Mouse (Mus musculus) neural tube, embryonic 15.5 days (tissue): ENCODE data around the gene Ttll10. TPM values are rescaled to one million over a fixed set of nuclear protein-coding genes. Genes with fewer than 3 reads are reported as not detected.

Source experiments
- ATAC-seq: fragments of 200-750 bp; cut with Nextera tagmentation; 2 replicates; pipeline ENCODE4 v1.8.0; 2017; ENCODE audit warnings: mild to moderate bottlenecking, moderate TSS enrichment, moderate library complexity; ENCODE audit not compliant: low FRiP score
- H3K27ac ChIP-seq: fragments of 300-500 bp; sonication (generic); replicated peaks from 2 replicates; pipeline ENCODE4 v1.5.1; 2015; ENCODE audit warnings: mild to moderate bottlenecking, inconsistent platforms
- H3K27me3 ChIP-seq: fragments of 300-500 bp; sonication (generic); replicated peaks from 2 replicates; pipeline ENCODE4 v1.6.1; 2015; ENCODE audit warnings: inconsistent platforms
- H3K36me3 ChIP-seq: fragments of 300-500 bp; sonication (generic); 2 replicates; pipeline ENCODE4 v1.6.1; 2015; ENCODE audit warnings: inconsistent platforms
- H3K4me1 ChIP-seq: fragments of 300-500 bp; sonication (generic); 2 replicates; pipeline ENCODE4 v1.6.1; 2015; ENCODE audit warnings: inconsistent platforms
- H3K4me2 ChIP-seq: fragments of 300-500 bp; sonication (generic); 2 replicates; pipeline ENCODE4 v1.6.1; 2015; ENCODE audit warnings: inconsistent platforms, mild to moderate bottlenecking, moderate library complexity
- H3K4me3 ChIP-seq: fragments of 300-500 bp; sonication (generic); replicated peaks from 2 replicates; pipeline ENCODE4 v1.5.1; 2015; ENCODE audit warnings: mild to moderate bottlenecking, inconsistent platforms
- H3K9ac ChIP-seq: fragments of 300-500 bp; sonication (generic); replicated peaks from 2 replicates; pipeline ENCODE4 v1.6.1; 2015; ENCODE audit warnings: mild to moderate bottlenecking, inconsistent platforms
- H3K9me3 ChIP-seq: fragments of 300-500 bp; sonication (generic); replicated peaks from 2 replicates; pipeline ENCODE4 v1.6.1; 2016; ENCODE audit warnings: inconsistent platforms
- whole genome bisulfite sequencing: fragments of 180-500 bp; shearing (Covaris S2); methylation state at CpG from one replicate; pipeline ENCODE4 v1.1.7; 2015; ENCODE audit warnings: mixed read lengths; 5-methylcytosine and 5-hydroxymethylcytosine counted together
- polyA plus RNA-seq: library from polyadenylated mRNA; unstranded; fragments of >200 nt; fragmentation: Nextera tagmentation; extraction: Ambion mirVana; gene quantifications from 2 replicates; pipeline ENCODE4 v1.2.1, GENCODE M21; 2015

Ttll10 gene
- polyA plus RNA-seq, result 0.64 TPM in 1 of 2 replicates, not detected in the other

DNA sequence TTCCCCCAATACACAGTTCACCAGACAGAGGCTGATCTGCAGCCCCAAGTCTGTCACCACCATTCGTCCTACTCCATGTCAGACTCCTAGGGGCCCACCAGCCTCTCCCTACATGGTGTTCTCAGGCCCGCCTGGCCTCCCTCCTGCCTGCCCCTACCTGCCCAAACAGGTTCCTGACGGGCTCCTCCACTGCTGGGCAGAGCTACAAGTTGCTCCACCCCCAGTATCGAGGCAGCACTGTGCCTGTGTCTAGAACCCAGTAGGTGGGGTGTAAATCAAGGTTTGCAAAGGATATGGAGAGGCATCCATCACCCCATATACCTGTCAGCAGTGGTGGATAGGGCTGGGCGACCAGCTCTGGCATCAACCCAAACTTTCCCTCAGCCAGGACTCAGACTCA lies at the start of gene Ttll10:
Ttll10 (minus strand) TSS at position 154 of the 400 bp plus-strand sequence.
- ATAC-seq, result no peak
- Histone ChIP-seq H3K9me3 (no peaks in the 10 kb centered on the region), H3K9ac (no peak within 1 kb of the TSS), H3K27ac (no peak within 1 kb of the TSS), H3K4me3 (no peak within 1 kb of the TSS), H3K36me3 (no peaks in the 10 kb centered on the region), H3K4me2 (no peak within 1 kb of the TSS), H3K27me3 (no peaks in the 10 kb centered on the region), H3K4me1 (0 out of 2 replicates have a peak, but pooled peaks cover 5% of the 10 kb centered on the region)
- 26% methylated on average over 5 of the region's 5 CpGs for WGBS

DNA sequence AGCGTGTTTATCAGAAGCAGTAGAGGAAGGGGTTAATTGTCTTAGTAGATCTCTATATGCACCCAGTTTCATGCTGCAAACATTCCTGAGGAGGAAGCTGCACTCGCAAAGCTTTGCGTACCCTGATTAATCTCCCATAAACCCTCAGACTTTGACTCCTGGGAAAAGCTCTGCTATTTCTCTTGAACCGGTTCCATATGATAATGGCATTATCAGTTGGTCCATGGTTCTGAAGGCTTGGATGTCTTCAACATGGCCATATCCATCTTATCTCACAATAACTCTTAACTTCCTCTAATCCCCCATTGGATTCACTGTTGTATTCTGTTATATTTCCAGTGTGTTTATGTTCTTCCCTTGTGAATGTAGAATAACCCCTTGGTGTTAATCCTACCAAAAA lies 44.1 kb upstream of the Ttll10 start:
- 84% methylated on average over 4 of the region's 4 CpGs for WGBS
- Histone ChIP-seq H3K4me2 (no peak overlapping the region), H3K9me3 (no peaks in the 10 kb centered on the region), H3K4me3 (no peak overlapping the region), H3K27me3 (no peaks in the 10 kb centered on the region), H3K4me1 (no peaks in the 10 kb centered on the region), H3K36me3 (no peaks in the 10 kb centered on the region), H3K9ac (no peak overlapping the region), H3K27ac (no peak overlapping the region)
- ATAC-seq, result no peak

DNA sequence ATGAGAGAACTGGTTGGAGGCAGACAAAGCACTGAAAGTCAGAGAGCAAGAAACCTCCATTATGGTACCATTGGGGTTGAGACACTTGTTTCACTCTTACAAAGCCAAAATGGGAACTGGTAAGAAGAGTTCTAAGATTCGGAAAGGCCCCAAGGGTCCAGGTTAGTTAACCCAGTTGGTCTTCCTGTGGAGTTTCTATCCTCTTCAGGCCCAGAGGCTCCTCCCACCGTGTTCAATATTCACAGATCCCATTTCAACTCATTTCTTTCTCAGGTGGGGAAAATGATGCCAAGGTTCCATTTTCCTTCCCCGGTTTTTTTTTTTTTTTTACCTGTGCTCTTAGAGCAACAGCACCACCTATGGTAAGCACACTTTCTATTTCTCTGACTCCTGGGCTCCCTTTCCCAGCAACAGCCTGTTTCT lies 42.3 kb upstream of the Ttll10 start:
- Histone ChIP-seq H3K4me3 (no peak overlapping the region), H3K4me2 (no peak overlapping the region), H3K9ac (no peak overlapping the region), H3K27ac (no peak overlapping the region), H3K9me3 (no peaks in the 10 kb centered on the region), H3K27me3 (no peaks in the 10 kb centered on the region), H3K36me3 (no peaks in the 10 kb centered on the region), H3K4me1 (no peaks in the 10 kb centered on the region)
- 42% methylated on average over 3 of the region's 3 CpGs for WGBS
- ATAC-seq, result no peak

DNA sequence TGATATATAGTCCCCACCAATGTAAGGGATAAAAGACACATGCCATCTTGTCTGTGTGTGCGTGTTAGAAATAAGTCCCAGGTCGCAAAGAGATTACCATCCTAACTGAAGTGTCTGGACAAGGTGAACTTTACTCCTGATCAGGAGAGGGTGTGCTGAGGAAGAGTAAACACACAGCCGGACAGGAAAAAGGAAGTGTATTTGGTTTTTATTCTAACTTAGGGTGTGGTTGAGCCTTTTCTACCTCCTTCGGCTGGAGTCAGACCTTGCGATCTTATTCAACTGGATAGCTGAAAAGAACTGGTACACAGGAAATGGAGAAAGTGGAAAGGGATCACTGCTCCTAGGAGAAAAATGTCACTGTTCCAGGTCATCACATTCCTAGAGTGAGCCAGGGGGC lies 41.3 kb upstream of the Ttll10 start:
- H3K27ac ChIP-seq, result no peak overlapping the region
- H3K36me3 ChIP-seq, result no peaks in the 10 kb centered on the region
- H3K9me3 ChIP-seq, result no peaks in the 10 kb centered on the region
- no peaks in the 10 kb centered on the region for H3K27me3 ChIP-seq
- ATAC-seq, result no peak
- H3K4me1 ChIP-seq, result no peaks in the 10 kb centered on the region
- WGBS, result 92% methylated on average over 5 of the region's 5 CpGs
- H3K4me2 ChIP-seq, result no peak overlapping the region
- no peak overlapping the region for H3K4me3 ChIP-seq
- H3K9ac ChIP-seq, result no peak overlapping the region

DNA sequence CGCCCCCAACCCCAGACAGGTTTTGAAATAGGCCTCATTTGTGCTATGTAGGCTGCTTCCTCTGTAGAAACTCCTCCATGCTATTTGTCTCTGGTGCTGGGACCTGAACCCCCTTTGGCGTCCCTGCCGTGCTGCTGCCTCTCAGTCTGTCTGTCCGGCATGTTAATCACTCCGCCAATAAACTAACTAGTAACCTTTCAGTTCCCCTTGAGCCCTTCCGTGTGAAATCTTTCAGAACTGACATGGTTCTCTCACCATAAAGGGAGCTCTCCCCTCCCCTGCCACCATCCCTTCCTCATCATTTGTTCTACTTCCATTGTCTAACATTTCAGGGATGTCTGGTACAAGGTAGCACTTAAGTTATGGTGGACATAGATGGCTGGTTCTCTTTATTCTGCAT lies 40.2 kb upstream of the Ttll10 start:
- no peak overlapping the region for H3K9ac ChIP-seq
- no peak for ATAC-seq
- WGBS, result 68% methylated on average over 6 of the region's 6 CpGs

DNA sequence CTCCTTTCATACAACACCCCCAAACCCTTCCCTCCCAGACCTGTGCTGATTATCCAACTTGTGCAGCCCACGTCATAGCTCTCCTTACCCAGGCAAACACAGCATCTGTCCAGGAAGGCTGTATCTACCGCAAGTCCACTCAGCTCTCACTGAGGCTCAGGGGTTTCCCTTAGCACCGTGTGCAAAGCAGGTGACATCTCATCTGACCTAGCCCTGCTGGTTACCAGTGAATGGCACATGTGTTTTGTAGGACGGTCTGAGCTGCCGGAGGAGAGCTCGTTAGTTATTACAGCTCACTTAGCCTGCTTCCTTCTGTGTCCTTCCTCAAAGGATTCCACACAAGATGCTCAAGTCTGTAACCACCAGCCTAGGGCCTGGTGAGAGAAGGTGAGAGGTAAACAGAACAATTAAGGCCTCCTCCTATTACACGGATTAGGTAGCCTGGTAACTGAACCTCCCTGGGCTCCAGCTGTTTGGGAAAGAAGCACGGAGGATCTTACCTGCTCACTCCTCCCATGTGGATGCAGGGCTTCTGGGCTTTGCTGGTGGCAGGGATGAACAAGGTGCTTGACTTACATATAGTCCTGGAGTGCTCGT lies 38.7 kb upstream of the Ttll10 start:
- WGBS, result 69% methylated on average over 9 of the region's 9 CpGs
- Histone ChIP-seq H3K36me3 (no peaks in the 10 kb centered on the region), H3K4me3 (no peak overlapping the region), H3K27ac (no peak overlapping the region), H3K4me1 (no peaks in the 10 kb centered on the region), H3K27me3 (no peaks in the 10 kb centered on the region), H3K9me3 (no peaks in the 10 kb centered on the region), H3K9ac (no peak overlapping the region), H3K4me2 (no peak overlapping the region)
- no peak for ATAC-seq

More for the DNA sequence above, 40.2 kb upstream of the Ttll10 start:
- no peaks in the 10 kb centered on the region for H3K36me3 ChIP-seq
- no peaks in the 10 kb centered on the region for H3K27me3 ChIP-seq
- H3K4me2 ChIP-seq, result no peak overlapping the region
- no peaks in the 10 kb centered on the region for H3K4me1 ChIP-seq
- H3K9me3 ChIP-seq, result no peaks in the 10 kb centered on the region
- H3K27ac ChIP-seq, result no peak overlapping the region
- no peak overlapping the region for H3K4me3 ChIP-seq

DNA sequence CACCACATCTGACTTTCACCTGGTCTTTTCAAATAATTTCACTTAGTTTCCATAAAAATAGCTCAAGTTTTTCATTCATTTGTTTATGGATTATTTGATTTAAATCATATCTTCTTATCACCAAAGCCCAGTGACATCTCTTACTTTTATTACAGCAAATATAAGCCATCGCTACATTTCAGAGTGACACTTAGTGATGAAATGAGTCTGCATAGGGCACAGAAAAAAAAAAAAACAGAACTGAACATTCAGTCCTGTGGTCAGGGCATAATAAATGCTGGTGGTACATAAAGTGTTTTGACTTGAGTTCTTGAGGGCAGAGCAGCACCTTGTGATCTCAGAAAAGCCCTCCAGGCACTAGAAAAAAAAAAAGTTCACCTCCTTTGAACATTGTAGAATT lies 37.0 kb upstream of the Ttll10 start:
- no peak for ATAC-seq
- H3K4me2 ChIP-seq, result no peak overlapping the region
- H3K4me3 ChIP-seq, result no peak overlapping the region

GRCm38 (mm10) chr4:156093758-156094157 lies 34.5 kb upstream of the Ttll10 start:
- no peak overlapping the region for H3K27ac ChIP-seq
- H3K27me3 ChIP-seq, result no peaks in the 10 kb centered on the region
- ATAC-seq, result no peak
- H3K9ac ChIP-seq, result no peak overlapping the region
- no peaks in the 10 kb centered on the region for H3K36me3 ChIP-seq
- H3K9me3 ChIP-seq, result no peaks in the 10 kb centered on the region
- 86% methylated on average over 5 of the region's 5 CpGs for WGBS
- H3K4me2 ChIP-seq, result no peak overlapping the region
- H3K4me3 ChIP-seq, result no peak overlapping the region
- no peaks in the 10 kb centered on the region for H3K4me1 ChIP-seq

More for the DNA sequence above, 37.0 kb upstream of the Ttll10 start:
- Histone ChIP-seq H3K9me3 (no peaks in the 10 kb centered on the region), H3K9ac (no peak overlapping the region), H3K27me3 (no peaks in the 10 kb centered on the region), H3K36me3 (no peaks in the 10 kb centered on the region), H3K27ac (no peak overlapping the region), H3K4me1 (no peaks in the 10 kb centered on the region)
- 97% methylated on average over 1 of the region's 1 CpGs for WGBS

DNA sequence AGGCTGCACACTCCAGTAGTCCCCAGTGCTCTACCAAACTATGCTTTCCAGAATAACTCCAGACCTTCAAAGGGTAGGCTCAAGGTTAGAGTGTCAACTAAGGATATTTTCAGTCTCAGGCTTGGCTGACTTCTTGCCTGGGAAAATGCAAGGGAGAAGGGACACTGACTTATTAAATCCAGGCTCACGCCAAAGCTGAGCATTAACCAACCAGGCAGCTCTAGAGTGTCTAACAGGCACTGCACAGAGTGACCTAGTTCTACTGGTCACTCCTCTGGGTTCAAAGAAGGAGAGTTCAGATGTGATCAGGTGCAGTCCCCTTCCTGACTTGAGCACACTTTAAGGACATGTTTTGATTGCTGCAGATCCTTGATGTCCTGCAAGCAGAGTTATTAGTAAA lies 33.6 kb upstream of the Ttll10 start:
- ATAC-seq, result no peak
- WGBS, result 90% methylated on average over 1 of the region's 1 CpGs
- Histone ChIP-seq H3K27me3 (no peaks in the 10 kb centered on the region), H3K27ac (no peak overlapping the region), H3K9ac (no peak overlapping the region), H3K4me3 (no peak overlapping the region), H3K36me3 (no peaks in the 10 kb centered on the region), H3K9me3 (no peaks in the 10 kb centered on the region), H3K4me1 (no peaks in the 10 kb centered on the region), H3K4me2 (no peak overlapping the region)

DNA sequence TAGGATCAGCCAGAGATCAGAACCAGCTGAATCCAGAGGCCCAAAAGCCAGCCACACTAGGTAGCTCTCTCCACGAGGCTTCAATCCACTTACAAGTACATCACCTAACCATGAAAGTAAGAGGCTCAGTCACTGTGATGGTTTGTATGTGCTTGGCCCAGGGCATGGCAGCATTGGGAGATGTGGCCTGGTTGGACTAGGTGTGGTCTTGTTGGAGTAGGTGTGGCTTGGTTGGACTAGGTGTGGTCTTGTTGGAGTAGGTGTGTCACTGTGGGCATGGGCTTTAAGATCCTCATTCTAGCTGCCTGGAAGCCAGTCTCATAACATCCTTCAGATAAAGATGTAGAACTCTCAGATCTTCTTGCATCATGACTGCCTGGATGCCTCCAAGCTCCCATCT lies 32.0 kb upstream of the Ttll10 start:
- Histone ChIP-seq H3K9me3 (no peaks in the 10 kb centered on the region), H3K27ac (no peak overlapping the region), H3K4me2 (no peak overlapping the region), H3K36me3 (no peaks in the 10 kb centered on the region), H3K4me3 (no peak overlapping the region), H3K27me3 (no peaks in the 10 kb centered on the region), H3K4me1 (no peaks in the 10 kb centered on the region), H3K9ac (no peak overlapping the region)
- ATAC-seq, result no peak
- WGBS, result 53% methylated on average over 1 of the region's 1 CpGs

- Histone ChIP-seq H3K4me2 (no peak overlapping the region), H3K27me3 (no peaks in the 10 kb centered on the region), H3K27ac (no peak overlapping the region), H3K9me3 (no peaks in the 10 kb centered on the region), H3K9ac (no peak overlapping the region), H3K36me3 (no peaks in the 10 kb centered on the region), H3K4me3 (no peak overlapping the region), H3K4me1 (no peaks in the 10 kb centered on the region)
- WGBS, result 43% methylated on average over 5 of the region's 5 CpGs
- ATAC-seq, result no peak
These were observed 28.3 kb upstream of the Ttll10 start for GRCm38 (mm10) chr4:156087398-156088087.

- no peaks in the 10 kb centered on the region for H3K36me3 ChIP-seq
- no peak overlapping the region for H3K9ac ChIP-seq
- no peaks in the 10 kb centered on the region for H3K27me3 ChIP-seq
- H3K4me2 ChIP-seq, result no peak overlapping the region
- 88% methylated on average over 8 of the region's 8 CpGs for whole genome bisulfite sequencing
- ATAC-seq, result no peak
- H3K4me1 ChIP-seq, result no peaks in the 10 kb centered on the region
- no peaks in the 10 kb centered on the region for H3K9me3 ChIP-seq
- no peak overlapping the region for H3K27ac ChIP-seq
- no peak overlapping the region for H3K4me3 ChIP-seq
These were observed 26.0 kb upstream of the Ttll10 start for GRCm38 (mm10) chr4:156085256-156085655.
